Mouse (Mus musculus) bone marrow, adult 2 months (tissue): ENCODE data around the gene Pde10a.

Source experiments
- CTCF ChIP-seq: fragments of 200-500 bp; IDR thresholded peaks from 2 replicates; pipeline ENCODE4 v1.5.1; 2011; ENCODE audit warnings: low read length, control low read depth; ENCODE audit not compliant: control insufficient read depth, insufficient read depth
- POLR2A ChIP-seq: fragments of 200-500 bp; IDR thresholded peaks from 2 replicates; pipeline ENCODE4 v1.6.1; 2011; ENCODE audit warnings: low read depth, mild to moderate bottlenecking, control low read depth, low read length, borderline replicate concordance; ENCODE audit not compliant: control insufficient read depth

DNA sequence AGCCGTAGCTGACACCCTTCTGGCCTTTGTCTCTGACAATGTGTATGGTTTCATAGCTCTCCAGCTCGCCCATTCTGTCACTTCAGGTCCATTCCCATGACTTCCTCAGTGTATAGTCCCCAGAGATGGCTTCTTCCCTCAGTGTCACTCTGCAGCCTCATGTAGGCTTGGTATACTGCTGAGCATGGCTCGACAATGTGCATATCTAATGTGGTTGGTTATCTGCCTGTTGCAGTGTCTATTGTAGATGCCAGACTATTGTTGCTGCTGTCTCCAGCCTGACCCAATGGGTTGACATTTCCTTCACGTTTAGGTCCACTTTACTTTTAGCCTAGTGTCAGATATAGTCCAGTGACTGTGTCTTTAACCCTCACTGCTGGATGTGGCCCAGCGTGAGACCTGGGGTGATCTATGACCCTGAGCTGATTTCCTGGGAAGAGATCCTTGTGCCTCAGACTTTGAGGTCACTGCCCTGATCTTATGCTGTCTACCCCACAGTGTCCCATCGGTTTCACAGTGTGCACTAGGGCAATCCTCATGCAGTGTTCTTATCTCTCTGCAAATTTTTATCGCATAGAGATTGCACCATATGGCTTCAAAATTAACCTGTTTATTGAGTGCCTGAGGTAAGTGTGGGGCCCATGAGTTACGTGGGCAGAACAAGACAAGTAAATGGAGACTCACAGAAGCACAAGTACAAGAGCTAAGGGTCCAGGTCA is 48.5 kb downstream of the Pde10a start:
- TF ChIP-seq POLR2A (no peak), CTCF (no peak)
